Mouse (Mus musculus): ENCODE data around the gene Srgap1. TPM values are rescaled to one million over a fixed set of nuclear protein-coding genes. Genes with fewer than 3 reads are reported as not detected.

Srgap1 gene
- polyA plus RNA-seq, 1 experiment from 2014 or later = 16.4 TPM

DNA sequence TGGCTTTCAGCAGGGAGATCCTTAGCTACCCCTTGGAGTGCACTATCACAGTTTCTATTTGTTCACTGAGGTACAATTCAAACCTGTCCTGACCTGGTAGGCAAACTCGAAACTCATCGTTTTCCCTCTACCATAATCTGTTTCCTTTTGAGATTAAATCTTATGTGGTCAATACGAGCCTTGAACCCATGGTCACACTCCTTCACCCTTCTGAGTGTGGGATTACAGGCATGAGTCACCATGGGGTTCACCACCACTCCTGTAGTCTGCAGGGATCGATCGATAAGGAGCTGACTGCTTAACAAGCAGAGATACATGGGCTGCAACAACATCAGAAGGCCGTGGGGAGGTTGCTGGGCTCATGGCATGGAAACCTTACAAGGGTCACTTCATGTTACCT lies 146.3 kb downstream of the Srgap1 start:
- Histone ChIP-seq H3K27me3 (no peaks in the 10 kb centered on the region), H3K36me3 (0 out of 2 replicates have a peak, but pooled peaks cover 8% of the 10 kb centered on the region), H3K9ac (no peak overlapping the region), H3K4me1 (peaks cover 18% of the 10 kb centered on the region), H3K9me3 (replicated peaks) (no peaks in the 10 kb centered on the region), H3K4me3 (replicated peaks) (no peak overlapping the region), H3K4me2 (no peak overlapping the region), H3K27ac (no peak overlapping the region)
- no peak for ATAC-seq (replicated peaks; ENCODE audit: low FRiP score)
- WGBS = 70% methylated on average over 6 of the region's 6 CpGs

DNA sequence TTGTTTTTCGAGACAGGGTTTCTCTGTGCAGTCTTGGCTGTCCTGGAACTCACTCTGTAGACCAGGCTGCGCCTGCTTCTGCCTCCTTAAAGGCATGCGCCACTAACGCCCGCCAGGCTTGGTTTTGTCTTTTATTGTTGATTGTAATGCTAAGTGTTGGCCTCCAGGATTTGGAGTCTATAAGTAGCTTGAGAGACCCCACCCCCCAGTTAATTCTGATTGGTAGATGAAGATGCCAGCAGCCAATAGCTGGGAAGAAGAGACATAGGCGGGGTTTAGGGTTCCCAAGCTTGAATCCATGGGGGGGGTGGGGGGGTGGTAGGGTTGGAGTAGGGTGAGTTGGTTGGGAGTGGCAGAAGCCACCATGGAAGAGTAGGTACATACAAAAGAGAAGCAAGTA lies 147.4 kb downstream of the Srgap1 start:
- peaks cover 11% of the 10 kb centered on the region; the same call in 1 of the 2 replicates for H3K36me3 ChIP-seq
- ATAC-seq (replicated peaks; ENCODE audit: low FRiP score) = no peak
- no peak overlapping the region for H3K9ac ChIP-seq
- H3K4me1 ChIP-seq = peaks cover 14% of the 10 kb centered on the region
- no peak overlapping the region for H3K27ac ChIP-seq
- H3K27me3 ChIP-seq = no peaks in the 10 kb centered on the region
- 91% methylated on average over 6 of the region's 6 CpGs for WGBS
- H3K4me3 ChIP-seq (replicated peaks) = no peak overlapping the region
- H3K4me2 ChIP-seq = no peak overlapping the region
- no peaks in the 10 kb centered on the region for H3K9me3 ChIP-seq (replicated peaks)

DNA sequence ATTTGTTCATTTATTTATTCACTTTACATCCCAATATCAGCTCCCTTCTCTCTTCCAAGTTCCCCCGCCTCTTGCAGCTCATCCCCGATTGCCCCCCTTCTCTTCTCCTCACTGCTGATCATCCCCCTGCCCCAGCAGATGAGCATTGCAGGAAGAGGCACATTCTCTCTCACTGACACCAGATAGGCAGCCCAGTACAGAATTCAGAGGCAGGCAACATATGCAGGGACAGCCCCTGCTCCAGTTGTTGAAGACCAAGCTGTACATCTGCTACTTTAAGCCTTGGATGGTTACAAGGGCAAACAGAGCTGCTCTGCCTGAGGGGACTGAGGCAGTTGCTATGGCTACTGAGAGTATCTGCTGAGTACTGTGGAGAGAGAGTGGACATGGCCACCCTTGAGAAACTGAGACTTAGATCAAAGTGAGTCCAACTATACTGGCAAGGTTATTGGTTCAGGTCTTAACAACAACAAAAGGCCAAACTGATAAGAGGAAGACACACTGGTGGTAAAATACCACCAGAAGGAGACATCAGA lies 149.2 kb downstream of the Srgap1 start:
- H3K4me1 ChIP-seq = 0 out of 2 replicates have a peak, but pooled peaks cover 2% of the 10 kb centered on the region
- no peak overlapping the region for H3K9ac ChIP-seq
- H3K4me2 ChIP-seq = no peak overlapping the region
- H3K27me3 ChIP-seq = no peaks in the 10 kb centered on the region
- WGBS = 91% methylated on average over 2 of the region's 2 CpGs
- ATAC-seq (replicated peaks; ENCODE audit: low FRiP score) = no peak
- no peak overlapping the region for H3K4me3 ChIP-seq (replicated peaks)
- H3K27ac ChIP-seq = no peak overlapping the region
- H3K9me3 ChIP-seq (replicated peaks) = no peaks in the 10 kb centered on the region
- H3K36me3 ChIP-seq = peaks cover 12% of the 10 kb centered on the region; the same call in 1 of the 2 replicates

DNA sequence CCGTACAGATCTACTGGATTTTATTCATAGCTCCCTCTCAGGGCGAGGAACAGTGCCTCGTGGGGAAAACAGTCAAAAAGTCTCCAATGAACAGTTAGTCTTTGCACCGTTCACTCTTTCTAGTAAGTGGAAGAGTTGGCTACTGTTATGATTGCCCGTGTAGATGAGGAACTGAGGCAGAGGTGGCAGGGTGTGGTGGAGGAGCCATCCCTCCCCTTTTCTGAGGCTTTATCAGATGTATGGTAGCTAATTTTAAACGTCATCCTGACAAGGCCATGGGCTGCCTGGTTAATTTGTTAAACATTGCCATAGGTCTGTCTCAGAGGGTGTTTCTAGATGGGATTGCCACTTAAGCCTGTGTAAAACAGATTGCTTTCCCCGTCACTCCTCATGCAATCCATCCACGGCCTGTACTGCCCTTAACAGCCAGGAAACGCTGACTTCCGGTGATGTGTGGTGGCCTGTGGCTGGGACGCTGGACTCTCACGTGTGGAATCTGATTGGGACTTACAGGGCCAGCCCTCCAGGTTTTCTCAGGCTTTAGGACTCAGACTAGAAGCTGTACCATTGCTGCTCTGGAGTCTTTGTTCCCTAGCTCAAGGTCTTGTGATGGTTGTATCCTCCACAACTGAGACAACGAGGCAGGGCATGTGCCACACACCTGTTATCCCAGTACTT lies 155.6 kb downstream of the Srgap1 start:
- Histone ChIP-seq H3K27me3 (no peaks in the 10 kb centered on the region), H3K4me1 (peaks cover 12% of the 10 kb centered on the region), H3K27ac (no peak overlapping the region), H3K4me3 (replicated peaks) (no peak overlapping the region), H3K9me3 (replicated peaks) (no peaks in the 10 kb centered on the region), H3K36me3 (peaks cover 4% of the 10 kb centered on the region; the same call in 1 of the 2 replicates), H3K4me2 (no peak overlapping the region), H3K9ac (no peak overlapping the region)
- 58% methylated on average over 13 of the region's 13 CpGs for WGBS
- peak; percentile 50; the same call in 1 of the 2 replicates for ATAC-seq (replicated peaks; ENCODE audit: low FRiP score)

- Histone ChIP-seq H3K4me2 (no peak overlapping the region), H3K27ac (no peak overlapping the region), H3K36me3 (peaks cover 4% of the 10 kb centered on the region; the same call in 1 of the 2 replicates), H3K4me1 (peaks cover 26% of the 10 kb centered on the region), H3K4me3 (replicated peaks) (no peak overlapping the region), H3K9ac (no peak overlapping the region), H3K9me3 (replicated peaks) (no peaks in the 10 kb centered on the region), H3K27me3 (no peaks in the 10 kb centered on the region)
- WGBS = 52% methylated on average over 6 of the region's 6 CpGs
- ATAC-seq (replicated peaks; ENCODE audit: low FRiP score) = no peak
Observed at GRCm38 (mm10) chr10:121890061-121890460, 157.1 kb downstream of the Srgap1 start.

DNA sequence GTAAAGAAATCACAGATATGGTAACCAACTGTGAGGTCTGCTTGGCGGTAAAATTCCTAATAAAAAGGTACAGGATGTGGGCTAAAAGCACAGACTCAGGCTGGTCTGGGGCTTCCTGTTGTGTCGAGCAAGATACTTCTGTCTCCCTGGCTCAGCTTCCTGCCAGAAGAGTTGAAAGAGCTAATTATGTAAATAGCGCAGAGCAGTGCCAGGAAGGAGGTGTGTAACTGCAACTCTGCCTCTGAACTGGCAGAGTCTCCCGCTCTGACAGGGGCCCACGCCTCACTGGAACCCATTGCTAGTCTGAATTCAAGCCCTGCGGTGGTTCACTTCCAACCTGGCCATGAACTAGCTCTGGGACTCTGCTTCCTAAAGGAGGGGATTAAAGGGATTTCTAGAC lies 160.3 kb downstream of the Srgap1 start:
- no peaks in the 10 kb centered on the region for H3K9me3 ChIP-seq (replicated peaks)
- H3K4me1 ChIP-seq = peaks cover 25% of the 10 kb centered on the region
- no peak overlapping the region for H3K9ac ChIP-seq
- H3K27ac ChIP-seq = peak overlapping the region; percentile 43; the same call in 1 of the 2 replicates
- H3K27me3 ChIP-seq = no peaks in the 10 kb centered on the region
- H3K4me3 ChIP-seq (replicated peaks) = no peak overlapping the region
- no peak overlapping the region for H3K4me2 ChIP-seq
- ATAC-seq (replicated peaks; ENCODE audit: low FRiP score) = 0 out of 2 replicates have a peak, but pooled peaks have one; percentile 15
- H3K36me3 ChIP-seq = no peaks in the 10 kb centered on the region
- WGBS = 50% methylated on average over 6 of the region's 6 CpGs

- H3K9me3 ChIP-seq (replicated peaks) = no peaks in the 10 kb centered on the region
- H3K27me3 ChIP-seq = no peaks in the 10 kb centered on the region
- H3K27ac ChIP-seq = peak overlapping the region; percentile 45; the same call in 1 of the 2 replicates
- no peak overlapping the region for H3K4me3 ChIP-seq (replicated peaks)
- no peak; the same call in 1 of the 2 replicates for ATAC-seq (replicated peaks; ENCODE audit: low FRiP score)
- 21% methylated on average over 9 of the region's 9 CpGs for WGBS
- H3K9ac ChIP-seq = no peak overlapping the region
- H3K36me3 ChIP-seq = no peaks in the 10 kb centered on the region
- H3K4me2 ChIP-seq = no peak overlapping the region
- H3K4me1 ChIP-seq = peaks cover 27% of the 10 kb centered on the region
Observed at GRCm38 (mm10) chr10:121885512-121886218, 161.4 kb downstream of the Srgap1 start.

- Histone ChIP-seq H3K27me3 (no peaks in the 10 kb centered on the region), H3K4me3 (replicated peaks) (no peak overlapping the region), H3K36me3 (no peaks in the 10 kb centered on the region), H3K9ac (no peak overlapping the region), H3K9me3 (replicated peaks) (no peaks in the 10 kb centered on the region), H3K4me2 (no peak overlapping the region), H3K27ac (peak overlapping the region; percentile 51), H3K4me1 (peaks cover 57% of the 10 kb centered on the region)
- WGBS = 74% methylated on average over 6 of the region's 6 CpGs
- no peak for ATAC-seq (replicated peaks; ENCODE audit: low FRiP score)
Observed at GRCm38 (mm10) chr10:121882461-121882860, 164.7 kb downstream of the Srgap1 start.

GRCm38 (mm10) chr10:121878855-121879254 lies 168.3 kb downstream of the Srgap1 start:
- Histone ChIP-seq H3K9ac (no peak overlapping the region), H3K36me3 (no peaks in the 10 kb centered on the region), H3K4me2 (no peak overlapping the region), H3K9me3 (replicated peaks) (no peaks in the 10 kb centered on the region), H3K4me3 (replicated peaks) (no peak overlapping the region), H3K27ac (peak overlapping the region; percentile 79), H3K4me1 (peaks cover 45% of the 10 kb centered on the region), H3K27me3 (no peaks in the 10 kb centered on the region)
- 32% methylated on average over 7 of the region's 7 CpGs for WGBS
- no peak for ATAC-seq (replicated peaks; ENCODE audit: low FRiP score)

- WGBS = 57% methylated on average over 9 of the region's 9 CpGs
- ATAC-seq (replicated peaks; ENCODE audit: low FRiP score) = peak; percentile 34
- Histone ChIP-seq H3K27me3 (no peaks in the 10 kb centered on the region), H3K9me3 (replicated peaks) (no peaks in the 10 kb centered on the region), H3K4me2 (no peak overlapping the region), H3K27ac (peak overlapping the region; percentile 79), H3K9ac (no peak overlapping the region), H3K4me1 (peaks cover 52% of the 10 kb centered on the region), H3K4me3 (replicated peaks) (no peak overlapping the region), H3K36me3 (no peaks in the 10 kb centered on the region)
Observed at GRCm38 (mm10) chr10:121877906-121878305, 169.2 kb downstream of the Srgap1 start.

GRCm38 (mm10) chr10:121873063-121873489 lies 174.0 kb downstream of the Srgap1 start:
- peak overlapping the region; percentile 82 for H3K27ac ChIP-seq
- H3K9ac ChIP-seq = no peak overlapping the region
- peaks cover 17% of the 10 kb centered on the region for H3K36me3 ChIP-seq
- peak; percentile 94 for ATAC-seq (replicated peaks; ENCODE audit: low FRiP score)
- H3K9me3 ChIP-seq (replicated peaks) = no peaks in the 10 kb centered on the region
- no peak overlapping the region for H3K4me3 ChIP-seq (replicated peaks)
- 17% methylated on average over 4 of the region's 4 CpGs for WGBS
- no peaks in the 10 kb centered on the region for H3K27me3 ChIP-seq
- peaks cover 38% of the 10 kb centered on the region for H3K4me1 ChIP-seq
- H3K4me2 ChIP-seq = peak overlapping the region; percentile 26; the same call in 1 of the 2 replicates

GRCm38 (mm10) chr10:121869941-121870340 lies 177.2 kb downstream of the Srgap1 start:
- no peak for ATAC-seq (replicated peaks; ENCODE audit: low FRiP score)
- 65% methylated on average over 8 of the region's 8 CpGs for WGBS
- H3K9me3 ChIP-seq (replicated peaks) = no peaks in the 10 kb centered on the region
- H3K27me3 ChIP-seq = no peaks in the 10 kb centered on the region
- H3K27ac ChIP-seq = 0 out of 2 replicates have a peak overlapping the region, but pooled peaks have one; percentile 18
- peaks cover 17% of the 10 kb centered on the region for H3K36me3 ChIP-seq
- no peak overlapping the region for H3K4me2 ChIP-seq
- peaks cover 35% of the 10 kb centered on the region for H3K4me1 ChIP-seq
- no peak overlapping the region for H3K9ac ChIP-seq
- no peak overlapping the region for H3K4me3 ChIP-seq (replicated peaks)
